Mouse (Mus musculus) midbrain, embryonic 11.5 days (tissue): Measurements from ENCODE around the gene Neurod6. TPM values are rescaled to one million over a fixed set of nuclear protein-coding genes. Genes with fewer than 3 reads are reported as not detected.
"Not testable (repeated sequence)": the region's sequence is repeated elsewhere in the genome, so short reads cannot be mapped to it uniquely, and the experiment has no call there.

ENCODE experiments used
- ATAC-seq: fragments of 200-750 bp; cut with Nextera tagmentation; 2 replicates; pipeline ENCODE4 v1.8.0; 2017; ENCODE audit warnings: moderate TSS enrichment, moderate library complexity; ENCODE audit not compliant: low FRiP score
- DNase-seq: peaks from one replicate; pipeline ENCODE4 v3.0.0; 2015; ENCODE audit warnings: low spot score; ENCODE audit errors: missing footprints
- H3K27ac ChIP-seq: fragments of 300-500 bp; sonication (generic); 2 replicates; pipeline ENCODE4 v1.5.1; 2014; ENCODE audit warnings: low read depth, low read length
- H3K27me3 ChIP-seq: fragments of 300-500 bp; sonication (generic); 2 replicates; pipeline ENCODE4 v1.6.1; 2014; ENCODE audit warnings: mild to moderate bottlenecking, low read length, moderate library complexity, mixed read lengths; ENCODE audit not compliant: control insufficient read depth, insufficient read depth
- H3K36me3 ChIP-seq: fragments of 300-500 bp; sonication (generic); 2 replicates; pipeline ENCODE4 v1.6.1; 2014; ENCODE audit warnings: mild to moderate bottlenecking, low read length, moderate library complexity, mixed read lengths; ENCODE audit not compliant: control insufficient read depth, insufficient read depth
- H3K4me1 ChIP-seq: fragments of 300-500 bp; sonication (generic); 2 replicates; pipeline ENCODE4 v1.6.1; 2014; ENCODE audit warnings: low read length; ENCODE audit not compliant: control insufficient read depth, insufficient read depth
- H3K4me2 ChIP-seq: fragments of 300-500 bp; sonication (generic); 2 replicates; pipeline ENCODE4 v1.6.1; 2014; ENCODE audit warnings: mild to moderate bottlenecking, moderate library complexity
- H3K4me3 ChIP-seq: fragments of 300-500 bp; sonication (generic); 2 replicates; pipeline ENCODE4 v1.5.1; 2014; ENCODE audit warnings: low read depth, low read length
- H3K9ac ChIP-seq: fragments of 300-500 bp; sonication (generic); 2 replicates; pipeline ENCODE4 v1.6.1; 2014; ENCODE audit warnings: low read length
- H3K9me3 ChIP-seq: fragments of 300-500 bp; sonication (generic); 2 replicates; pipeline ENCODE4 v1.6.1; 2016; ENCODE audit warnings: low read length; ENCODE audit not compliant: control insufficient read depth
- WGBS: fragments of 180-500 bp; shearing (Covaris S2); extraction: QIAGEN DNeasy Blood & Tissue Kit; methylation state at CpG from one replicate; pipeline ENCODE4 v1.1.7; 2014; 5-methylcytosine and 5-hydroxymethylcytosine counted together
- polyA plus RNA-seq: library from polyadenylated mRNA; unstranded; fragments of >200 nt; fragmentation: Nextera tagmentation; extraction: Ambion mirVana; gene quantifications from 2 replicates; pipeline ENCODE4 v1.2.1, GENCODE M21; 2014

Neurod6 gene
- polyA plus RNA-seq: 0.31 TPM in 1 of 2 replicates, not detected in the other

DNA sequence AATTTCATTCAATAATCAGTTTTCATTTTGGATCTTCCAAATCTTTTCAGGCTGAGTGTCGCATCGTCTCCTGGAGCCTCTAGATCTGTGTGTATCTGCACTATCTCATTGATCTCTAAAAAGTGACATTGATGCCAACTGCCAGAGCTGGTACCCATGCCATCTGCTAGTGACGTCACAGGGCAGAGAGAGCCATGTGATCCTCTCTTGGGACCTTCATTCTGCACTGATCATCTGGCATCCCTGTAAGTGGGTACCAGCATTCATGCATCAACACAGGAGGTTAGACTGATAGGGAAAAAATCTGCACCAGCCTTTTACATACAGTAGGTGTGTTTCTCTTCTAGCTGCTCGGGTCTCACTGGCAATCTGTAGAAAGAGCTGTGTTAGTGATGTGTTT lies at the start of gene Neurod6:
Gene Neurod6, minus strand, starts transcription at position 290 of the 400 bp plus-strand sequence.
- no peak within 1 kb of the TSS for H3K4me3 ChIP-seq
- no peak within 1 kb of the TSS for H3K4me2 ChIP-seq
- H3K27ac ChIP-seq: no peak within 1 kb of the TSS
- WGBS: 77% methylated on average over 4 of the region's 4 CpGs
- DNase-seq (peak; percentile 79), ATAC-seq (no peak)
- H3K9me3 ChIP-seq: no peaks in the 10 kb centered on the region
- H3K36me3 ChIP-seq: no peaks in the 10 kb centered on the region
- H3K27me3 ChIP-seq: no peaks in the 10 kb centered on the region
- H3K9ac ChIP-seq: no peak within 1 kb of the TSS
- peaks cover 7% of the 10 kb centered on the region; the same call in 1 of the 2 replicates for H3K4me1 ChIP-seq

DNA sequence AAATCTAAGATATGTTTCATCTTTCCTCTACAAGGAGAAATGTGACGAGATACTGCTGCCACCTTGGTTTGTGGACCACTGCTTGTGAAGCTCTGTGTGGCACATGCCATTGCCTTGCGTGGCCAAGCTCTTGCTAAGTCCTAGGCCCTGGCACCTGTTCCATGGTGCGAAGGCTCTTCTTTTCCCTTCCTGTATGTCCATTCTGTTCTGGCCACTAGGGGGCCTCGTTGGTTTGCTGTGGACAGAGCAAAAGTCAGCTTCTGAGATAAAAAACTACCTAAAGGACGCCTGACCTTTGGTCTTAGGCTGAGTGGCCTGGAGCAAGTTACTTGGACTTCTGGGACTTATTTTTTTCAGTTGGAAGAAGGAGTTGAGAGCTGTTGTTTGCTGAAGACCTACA lies 36.1 kb upstream of the Neurod6 start:
- Histone ChIP-seq H3K9ac (no peak overlapping the region), H3K4me2 (no peak overlapping the region), H3K4me1 (no peaks in the 10 kb centered on the region), H3K9me3 (no peaks in the 10 kb centered on the region), H3K27me3 (no peaks in the 10 kb centered on the region), H3K36me3 (no peaks in the 10 kb centered on the region), H3K4me3 (no peak overlapping the region), H3K27ac (no peak overlapping the region)
- peak; percentile 57; the same call in 1 of the 2 replicates for ATAC-seq
- DNase-seq: peak; percentile 88
- 24% methylated on average over 5 of the region's 5 CpGs for WGBS

DNA sequence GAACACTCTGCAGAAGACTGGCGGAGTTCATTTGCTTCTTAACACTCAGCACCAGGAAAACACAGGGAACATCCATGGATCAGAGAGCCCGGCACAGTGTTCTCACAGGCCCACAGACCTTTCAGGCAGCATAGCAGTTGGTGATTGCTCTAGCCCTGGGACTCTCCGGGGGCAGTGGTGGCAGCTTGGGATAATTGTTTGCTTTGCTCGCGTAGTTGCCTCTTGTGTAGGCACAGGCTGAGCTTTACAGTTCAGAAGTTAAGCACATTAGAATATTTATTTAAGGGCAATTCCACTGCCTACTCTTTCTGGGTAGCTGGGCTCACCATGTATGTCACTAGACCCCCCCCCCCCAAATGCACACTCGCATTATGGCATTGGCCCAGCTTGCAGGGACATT lies 34.4 kb upstream of the Neurod6 start:
- WGBS: 87% methylated on average over 6 of the region's 6 CpGs
- no peaks in the 10 kb centered on the region for H3K4me1 ChIP-seq
- no peak overlapping the region for H3K9ac ChIP-seq
- H3K9me3 ChIP-seq: no peaks in the 10 kb centered on the region
- H3K27ac ChIP-seq: no peak overlapping the region
- no peak for DNase-seq
- H3K36me3 ChIP-seq: no peaks in the 10 kb centered on the region
- no peak for ATAC-seq
- H3K27me3 ChIP-seq: no peaks in the 10 kb centered on the region
- H3K4me2 ChIP-seq: no peak overlapping the region
- no peak overlapping the region for H3K4me3 ChIP-seq

DNA sequence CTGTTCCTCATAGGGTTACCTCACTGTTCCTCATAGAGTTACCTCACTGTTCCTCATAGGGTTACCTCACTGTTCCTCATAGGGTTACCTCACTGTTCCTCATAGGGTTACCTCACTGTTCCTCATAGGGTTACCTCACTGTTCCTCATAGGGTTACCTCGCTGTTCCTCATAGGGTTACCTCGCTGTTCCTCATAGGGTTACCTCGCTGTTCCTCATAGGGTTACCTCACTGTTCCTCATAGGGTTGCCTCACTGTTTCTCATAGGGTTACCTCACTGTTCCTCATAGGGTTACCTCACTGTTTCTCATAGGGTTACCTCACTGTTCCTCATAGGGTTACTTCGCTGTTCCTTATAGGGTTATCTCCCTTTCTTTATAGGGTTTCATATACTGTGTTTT lies 29.9 kb upstream of the Neurod6 start:
- not testable (repeated sequence) for H3K36me3 ChIP-seq, DNase-seq, H3K9me3 ChIP-seq, H3K4me1 ChIP-seq, ATAC-seq, H3K9ac ChIP-seq, H3K27me3 ChIP-seq, H3K4me3 ChIP-seq, H3K27ac ChIP-seq, H3K4me2 ChIP-seq
- WGBS: 99% methylated on average over 4 of the region's 4 CpGs

DNA sequence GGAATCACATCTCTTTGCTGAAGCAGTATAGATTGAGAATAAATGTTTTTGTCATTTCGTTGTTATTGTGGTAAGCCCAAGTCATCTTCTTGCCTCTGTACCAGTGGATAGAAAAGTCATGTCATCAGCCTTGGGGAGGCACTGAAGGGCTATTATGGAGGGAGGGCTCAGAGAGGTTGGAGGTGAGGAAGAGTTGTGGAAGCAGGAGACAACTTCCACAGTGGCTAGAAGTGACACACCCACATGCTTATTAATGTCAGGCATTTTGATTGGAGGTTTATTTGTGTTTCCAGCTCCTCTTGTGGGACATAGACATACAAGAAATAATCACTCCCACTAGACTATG lies 23.7 kb upstream of the Neurod6 start:
- Histone ChIP-seq H3K27me3 (no peaks in the 10 kb centered on the region), H3K36me3 (no peaks in the 10 kb centered on the region), H3K4me2 (no peak overlapping the region), H3K4me1 (no peaks in the 10 kb centered on the region), H3K27ac (no peak overlapping the region), H3K9me3 (no peaks in the 10 kb centered on the region), H3K4me3 (no peak overlapping the region), H3K9ac (no peak overlapping the region)
- ATAC-seq (no peak), DNase-seq (no peak)
- WGBS: 91% methylated on average over 1 of the region's 1 CpGs

DNA sequence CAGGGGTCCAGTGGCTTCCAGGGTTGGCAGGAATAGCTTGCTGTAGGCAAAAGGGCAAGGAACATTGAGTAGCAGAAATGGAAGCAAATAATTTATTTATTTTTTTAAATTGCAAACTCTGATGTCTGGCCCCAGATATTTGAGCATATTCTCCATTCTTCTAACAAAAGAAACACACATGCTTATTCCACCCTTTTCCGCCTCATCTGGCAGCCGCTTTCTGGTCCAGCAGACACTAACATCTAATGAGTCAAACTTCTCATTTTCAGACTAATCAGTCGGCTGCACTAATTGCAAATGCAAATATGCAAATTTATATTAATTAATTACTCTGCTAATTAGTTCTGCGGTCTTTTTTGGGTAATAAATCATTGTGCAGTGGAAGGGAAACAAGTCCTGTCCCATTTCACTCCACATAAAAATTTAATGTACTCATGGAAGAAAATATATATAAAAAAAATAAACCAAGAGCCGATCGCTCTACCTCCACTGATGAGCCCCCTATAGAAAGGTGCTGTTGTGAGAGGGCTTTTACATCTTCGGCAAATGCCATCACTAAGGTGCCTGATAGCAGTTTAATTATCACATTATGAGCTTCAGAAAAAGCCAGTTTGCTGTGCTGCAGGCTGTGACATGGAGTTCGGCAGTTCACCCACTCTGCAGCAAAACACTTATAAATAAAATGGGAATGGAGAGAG lies 23.1 kb upstream of the Neurod6 start:
- no peak overlapping the region for H3K9ac ChIP-seq
- H3K27me3 ChIP-seq: no peaks in the 10 kb centered on the region
- no peak for ATAC-seq
- H3K36me3 ChIP-seq: no peaks in the 10 kb centered on the region
- H3K4me3 ChIP-seq: no peak overlapping the region
- DNase-seq: peak; percentile 70
- no peaks in the 10 kb centered on the region for H3K9me3 ChIP-seq
- no peak overlapping the region for H3K27ac ChIP-seq
- WGBS: 90% methylated on average over 8 of the region's 8 CpGs
- no peak overlapping the region for H3K4me2 ChIP-seq
- no peaks in the 10 kb centered on the region for H3K4me1 ChIP-seq

DNA sequence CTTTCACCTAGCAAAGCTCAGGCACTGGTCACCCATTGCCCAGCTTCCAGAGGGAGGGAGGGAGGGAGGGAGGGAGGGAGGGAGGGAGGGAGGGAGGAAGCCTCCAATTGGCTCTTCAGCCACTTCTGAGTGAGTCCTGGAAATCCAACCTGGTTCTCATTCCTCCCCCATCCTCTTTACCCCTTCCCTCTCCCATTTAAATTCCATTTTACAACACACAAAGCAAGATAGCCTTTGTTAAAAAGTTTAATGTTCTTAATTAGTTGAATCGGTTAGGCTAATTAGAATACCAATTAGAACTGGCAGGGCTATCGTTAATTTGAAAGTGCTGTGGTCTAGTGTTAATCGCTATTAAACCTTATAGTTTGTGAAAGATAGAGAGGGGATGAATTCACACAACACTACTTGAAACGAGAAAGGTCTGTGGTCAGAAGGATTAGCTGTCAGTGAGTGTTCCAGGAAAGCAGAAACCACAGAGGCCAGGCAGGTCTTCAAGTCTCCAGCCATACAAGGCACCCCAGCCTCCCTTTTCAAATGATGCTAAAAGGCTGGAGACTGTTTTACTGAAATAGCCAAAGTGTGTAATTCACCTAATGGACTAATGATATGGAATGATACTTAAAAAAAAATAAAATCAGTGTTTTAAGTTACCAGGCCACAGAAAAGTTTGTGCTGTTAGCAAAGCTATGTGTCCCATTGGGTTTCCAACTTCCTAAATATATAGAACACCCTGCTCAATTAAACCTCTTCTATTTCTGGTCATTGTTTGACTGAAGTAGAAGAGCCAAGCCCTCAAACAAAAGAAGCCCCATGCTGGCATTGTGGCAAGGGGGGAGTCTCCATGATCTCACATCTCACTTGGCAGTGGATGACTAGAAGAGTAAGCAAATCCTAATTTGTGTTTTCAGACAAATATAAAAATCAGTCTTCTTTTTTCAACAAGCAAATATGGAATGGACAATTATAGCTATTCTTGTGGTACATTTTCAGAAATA lies 19.6 kb upstream of the Neurod6 start:
- Histone ChIP-seq H3K4me3 (no peak overlapping the region), H3K4me1 (no peaks in the 10 kb centered on the region), H3K36me3 (no peaks in the 10 kb centered on the region), H3K4me2 (no peak overlapping the region), H3K9ac (no peak overlapping the region), H3K27ac (no peak overlapping the region), H3K9me3 (no peaks in the 10 kb centered on the region), H3K27me3 (no peaks in the 10 kb centered on the region)
- ATAC-seq (no peak), DNase-seq (no peak)
- WGBS: 51% methylated on average over 4 of the region's 4 CpGs

DNA sequence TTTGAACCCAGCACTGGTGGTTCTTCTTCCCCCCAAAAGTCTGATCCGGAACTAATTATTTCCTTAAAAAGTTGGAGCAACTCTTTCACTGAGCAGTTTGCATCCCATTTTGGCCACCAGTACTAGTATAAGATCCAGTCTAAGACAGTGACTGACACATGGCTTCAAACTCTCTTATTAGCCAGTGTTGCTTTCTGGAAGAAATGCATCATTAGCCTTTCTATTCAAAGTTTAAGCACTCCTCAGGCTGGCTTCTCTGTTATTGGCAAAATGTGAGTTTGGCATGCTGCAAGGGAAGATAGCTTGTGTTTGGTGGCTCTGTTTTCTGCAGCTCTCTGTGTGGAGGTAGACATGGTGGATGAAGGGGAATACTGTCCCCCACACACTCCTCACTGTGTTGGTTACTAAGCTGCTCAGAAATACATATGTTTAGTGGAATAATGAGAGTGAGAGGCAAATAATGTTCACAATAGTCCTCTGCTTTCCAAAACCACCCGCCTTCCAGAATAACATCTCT lies 9.0 kb upstream of the Neurod6 start:
- 92% methylated on average over 2 of the region's 2 CpGs for WGBS
- no peaks in the 10 kb centered on the region for H3K4me1 ChIP-seq
- H3K4me3 ChIP-seq: no peak overlapping the region
- no peaks in the 10 kb centered on the region for H3K9me3 ChIP-seq
- H3K36me3 ChIP-seq: no peaks in the 10 kb centered on the region
- H3K9ac ChIP-seq: no peak overlapping the region
- no peaks in the 10 kb centered on the region for H3K27me3 ChIP-seq
- ATAC-seq (no peak), DNase-seq (peak; percentile 17)
- H3K27ac ChIP-seq: no peak overlapping the region
- no peak overlapping the region for H3K4me2 ChIP-seq

DNA sequence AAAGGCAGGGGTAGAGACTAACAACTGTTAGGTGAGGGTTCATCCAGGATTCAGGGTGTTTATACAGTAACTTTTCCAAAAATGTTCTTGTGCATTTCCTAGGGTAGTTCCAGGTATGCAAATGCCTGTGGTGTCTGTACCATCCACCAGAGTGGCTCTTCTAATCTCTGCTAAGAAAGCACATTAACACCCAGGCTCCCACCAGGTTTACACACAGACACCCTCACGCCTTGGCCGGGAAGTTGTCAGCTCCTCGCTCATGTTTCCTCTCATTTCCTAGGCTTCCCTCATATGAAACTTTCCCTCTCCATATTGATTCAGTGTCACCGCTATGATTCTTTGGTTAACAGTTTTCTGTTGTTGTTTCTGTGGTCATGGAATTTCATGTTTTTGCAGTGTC lies 2.4 kb upstream of the Neurod6 start:
- no peaks in the 10 kb centered on the region for H3K27me3 ChIP-seq
- no peak overlapping the region for H3K4me2 ChIP-seq
- H3K9me3 ChIP-seq: no peaks in the 10 kb centered on the region
- DNase-seq (peak; percentile 67), ATAC-seq (no peak)
- WGBS: 85% methylated on average over 4 of the region's 4 CpGs
- no peak overlapping the region for H3K4me3 ChIP-seq
- H3K9ac ChIP-seq: no peak overlapping the region
- H3K36me3 ChIP-seq: no peaks in the 10 kb centered on the region
- H3K27ac ChIP-seq: no peak overlapping the region
- no peaks in the 10 kb centered on the region for H3K4me1 ChIP-seq
